Mouse (Mus musculus) heart, embryonic 12.5 days (tissue): ENCODE results near the gene Stx17. TPM values are rescaled to one million over a fixed set of nuclear protein-coding genes. Genes with fewer than 3 reads are reported as not detected.

ENCODE experiments used
- microRNA counts: library from miRNA; unstranded; fragments of <30 nt; microRNA quantifications from one replicate; lab custom pipeline; 2017
- microRNA-seq: library from miRNA; unstranded; fragments of <30 nt; microRNA quantifications from one replicate; pipeline ENCODE4, GENCODE M21; 2017
- polyA plus RNA-seq: library from polyadenylated mRNA; unstranded; fragments of >200 nt; fragmentation: Nextera tagmentation; extraction: Ambion mirVana; gene quantifications from 2 replicates; pipeline ENCODE4 v1.2.1, GENCODE M21; 2016

Gene Stx17
- polyA plus RNA-seq, 1 experiment from 2014 or later: 22.4 TPM

MicroRNA genes within 50 kb of the gene (microRNA counts, 519-probe panel; counts per million panel counts)
- not detected for microRNA mmu-miR-1958 (lab: Ali Mortazavi, UCI)

Small RNA genes within 50 kb of the gene (microRNA-seq; reads per million reads assigned to microRNA genes)
- gene Mir1958: not detected

Other genes starting within 250 kb of the Stx17 start
- 0.26 and 0.31 TPM in 2 replicates for gene Nr4a3, start 79.8 kb upstream of the Stx17 start, polyA plus RNA-seq
- 67.7 and 72.0 TPM in 2 replicates for gene Erp44, start 154.6 kb downstream of the Stx17 start, polyA plus RNA-seq
- gene Invs, start 154.8 kb downstream of the Stx17 start, polyA plus RNA-seq: 5.9 and 6.6 TPM in 2 replicates